Mouse (Mus musculus) urinary bladder, postnatal 25 days (tissue): ENCODE results near the gene Adamts9.

Experiments
- DNase-seq: peaks from one replicate; pipeline ENCODE4 v3.0.0; 2022; ENCODE audit warnings: low spot score

Gene Adamts9

DNA sequence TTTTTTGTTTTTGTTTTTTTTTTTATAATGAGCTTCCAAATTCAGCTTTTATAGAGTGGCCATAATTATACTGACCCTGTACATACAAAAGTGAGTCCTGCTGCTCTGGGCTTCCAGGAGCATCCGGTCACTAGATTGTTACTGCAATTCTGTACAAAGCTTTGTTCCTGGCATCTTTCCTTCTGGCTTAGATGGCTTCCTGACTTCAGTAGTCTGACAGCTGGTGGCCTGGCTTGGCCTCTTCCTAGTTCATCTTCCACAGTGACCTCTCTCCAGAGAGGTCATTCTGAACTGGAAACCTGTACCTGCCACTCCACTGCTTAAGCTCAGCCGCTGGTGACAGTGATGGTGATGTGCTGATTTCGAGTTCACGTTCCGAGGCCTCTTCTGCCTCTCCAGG, 217.2 kb downstream of the Adamts9 start:
- DNase-seq: no peak

DNA sequence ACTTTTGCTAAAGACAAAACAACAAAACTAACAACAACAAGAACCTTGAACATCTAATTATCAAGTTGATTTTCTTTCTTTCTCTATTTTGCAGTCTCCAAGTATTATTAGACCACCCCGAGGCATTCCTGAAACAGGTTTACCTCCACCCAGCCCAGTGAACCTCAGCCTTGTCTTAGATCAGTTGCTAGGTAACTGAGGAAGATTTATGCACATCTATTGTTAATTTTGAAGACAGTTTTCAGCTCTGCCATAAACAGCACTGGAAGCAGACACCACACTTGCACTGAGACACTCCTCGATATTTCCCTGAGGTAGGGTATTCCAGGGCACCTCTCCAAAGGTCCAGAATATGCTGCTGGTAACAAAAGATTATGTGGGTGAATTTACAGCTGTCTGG, 218.9 kb downstream of the Adamts9 start:
- DNase-seq: no peak
